21 mouse cellular contexts compared by ENCODE assay signal in the genomic region with DNA sequence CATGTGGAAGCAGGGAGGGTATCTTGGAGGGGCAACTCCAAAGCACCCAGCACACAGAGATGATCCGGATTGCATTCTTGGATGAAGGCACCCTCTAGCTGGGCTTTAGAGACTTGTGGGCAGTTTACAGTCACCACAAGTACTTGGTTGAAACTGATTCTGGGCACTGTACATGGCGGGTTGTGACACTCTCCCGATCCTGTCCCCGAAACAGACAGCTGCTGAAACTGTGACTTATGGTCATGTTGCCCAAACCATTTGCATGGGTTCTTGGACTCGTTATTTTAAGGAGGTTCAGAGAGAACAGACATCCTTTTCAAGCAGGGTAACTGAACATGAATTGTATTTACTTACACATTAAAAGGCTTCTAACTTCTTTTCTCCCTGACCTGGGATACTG. TPM values are rescaled to one million over a fixed set of nuclear protein-coding genes. Genes with fewer than 3 reads are reported as not detected.
DNase-seq lines count a peak whose midpoint lies in the region; ATAC-seq and TF ChIP-seq lines count a peak whose summit lies in the region.
"Had no signal": no experiment of that assay in that cellular context is flagged by ENCODE, and none has a peak within 500 bp of the region (broad histone marks: within the 10 kb centered on the region; RNA-seq: fewer than 3 reads in every experiment).

No protein-coding gene starts in this region.

- no peak for ATAC-seq in forebrain, postnatal 0 days
- ATAC-seq: activated CD4-positive, CD25-positive, alpha-beta regulatory T cell, adult 4 months; CD4-positive, CD25-positive, alpha-beta regulatory T cell, adult 4 months; Patski had no signal

- no peaks in the 10 kb centered on the region for H3K36me3 ChIP-seq in CH12.LX (replicated peaks in 1 of 2; ENCODE audit: control insufficient read depth in 1 of 2, insufficient read depth in 1 of 2, low read length in 1 of 2)
- no peaks in the 10 kb centered on the region for H3K36me3 ChIP-seq in forebrain, postnatal 0 days (ENCODE audit: insufficient read depth)
- H3K36me3 ChIP-seq: G1E had no signal

- H3K9me3 ChIP-seq in CH12.LX (replicated peaks; ENCODE audit: low read length), result no peaks in the 10 kb centered on the region
- no peaks in the 10 kb centered on the region for H3K9me3 ChIP-seq in forebrain, postnatal 0 days (ENCODE audit: low read length)
- H3K9me3 ChIP-seq: G1E had no signal

- peak; percentile 78 for TF ChIP-seq EP300 in CH12.LX (IDR thresholded peaks at IDR 0.05; ENCODE audit: low read length)

- WGBS in forebrain, postnatal 0 days, result 87% methylated on average over 5 of the region's 5 CpGs

- TF ChIP-seq POLR2A in CH12.LX (IDR thresholded peaks at IDR 0.05; ENCODE audit: low read depth, low read length), result no peak

- peaks cover 14 to 26% of the 10 kb centered on the region in 2 experiments for H3K4me1 ChIP-seq in CH12.LX (ENCODE audit: control insufficient read depth in 1 of 2, insufficient read depth in 2 of 2)
- no peaks in the 10 kb centered on the region for H3K4me1 ChIP-seq in forebrain, postnatal 0 days (ENCODE audit: insufficient read depth)

- no peak overlapping the region; the same call in 1 of the 2 replicates for H3K4me2 ChIP-seq in CH12.LX (ENCODE audit: insufficient read depth, low read depth, poor library complexity, severe bottlenecking)
- H3K4me2 ChIP-seq in forebrain, postnatal 0 days (ENCODE audit: low read depth), result no peak overlapping the region

- no peaks in the 10 kb centered on the region for H3K27me3 ChIP-seq in CH12.LX (replicated peaks)
- no peaks in the 10 kb centered on the region for H3K27me3 ChIP-seq in forebrain, postnatal 0 days (ENCODE audit: insufficient read depth, low read length)

- H3K4me3 ChIP-seq in CH12.LX (replicated peaks in 1 of 3; ENCODE audit: low read depth in 2 of 3, low read length in 2 of 3, poor library complexity in 1 of 3), result no peak overlapping the region
- no peak overlapping the region for H3K4me3 ChIP-seq in forebrain, postnatal 0 days (ENCODE audit: low read depth, low read length)

- 0 out of 2 replicates have a peak overlapping the region, but pooled peaks have one; percentile 5 for H3K27ac ChIP-seq in CH12.LX (ENCODE audit: insufficient read depth, low read depth)
- no peak overlapping the region for H3K27ac ChIP-seq in forebrain, postnatal 0 days (ENCODE audit: low read depth, low read length)

- peak overlapping the region; percentile 3; the same call in 1 of the 2 replicates for H3K9ac ChIP-seq in CH12.LX (ENCODE audit: insufficient read depth, low read depth)
- no peak overlapping the region for H3K9ac ChIP-seq in forebrain, postnatal 0 days

- in situ Hi-C loops in CH12.LX (cut with MboI; ENCODE audit: low pct_ligation_motif_present, low pct_unique_long_range_greater_than_20kb, low sequenced_read_pairs), result no loop called here

- peak; percentile 31 for DNase-seq in heart, adult 11 months
- no peak for DNase-seq in heart, adult 8-10 months (ENCODE audit: low spot score)
- DNase-seq in CH12.LX (ENCODE audit: extremely low read depth), result no peak
- DNase-seq in forebrain, postnatal 0 days, result no peak
- DNase-seq: adrenal gland, adult 2 months; adrenal gland, adult 8-10 months; adrenal gland, postnatal 10 days; adrenal gland, postnatal 14 days; adrenal gland, postnatal 25 days; adrenal gland, postnatal 36 days; B cell, adult 2 months; cerebellum, adult 11 months; cerebellum, adult 11-12 months; cerebellum, adult 18-20 months; cerebellum, adult 2 months had no signal

- dilution Hi-C loops in CH12.LX (cut with MboI; ENCODE audit: extremely low pct_ligation_motif_present, extremely low pct_unique_long_range_greater_than_20kb, low sequenced_read_pairs), result no loop called here

- 0 out of 2 replicates have a peak, but pooled peaks cover 2% of the 10 kb centered on the region for H3K79me2 ChIP-seq in CH12.LX (replicated peaks; ENCODE audit: control insufficient read depth, extremely low read depth, insufficient read depth, poor library complexity, severe bottlenecking)

- TF ChIP-seq RAD21 in CH12.LX (IDR thresholded peaks at IDR 0.05; ENCODE audit: low read depth, low read length), result no peak; the same call in 1 of the 2 replicates

- no peak for TF ChIP-seq CTCF in CH12.LX (conservative IDR thresholded peaks at IDR 0.05 in 1 of 2, IDR thresholded peaks at IDR 0.05 in 1 of 2; ENCODE audit: low read depth in 2 of 2, low read length in 2 of 2)
- TF ChIP-seq CTCF in forebrain, postnatal 0 days (IDR thresholded peaks at IDR 0.05; ENCODE audit: low read depth), result no peak

TF ChIP-seq in CH12.LX, 34 proteins besides CTCF, POLR2A, EP300 and RAD21:
- TF ChIP-seq SMC3 (IDR thresholded peaks at IDR 0.05; ENCODE audit: low read depth, low read length) (0 out of 2 replicates have a peak, but pooled peaks have one; percentile 2), IRF4 (IDR thresholded peaks at IDR 0.05; ENCODE audit: low read depth, low read length) (peak; percentile 74), ETS1 (conservative IDR thresholded peaks at IDR 0.05; ENCODE audit: low read depth, low read length) (no peak; the same call in 1 of the 2 replicates), BHLHE40 (IDR thresholded peaks at IDR 0.05; ENCODE audit: low read depth, low read length) (peak; percentile 77), RCOR1 (conservative IDR thresholded peaks at IDR 0.05; ENCODE audit: low read depth, low read length) (peak; percentile 79), MEF2A (IDR thresholded peaks at IDR 0.05; ENCODE audit: borderline replicate concordance, low read depth, low read length) (peak; percentile 55; the same call in 1 of the 2 replicates), ELF1 (IDR thresholded peaks at IDR 0.05; ENCODE audit: low read depth, low read length) (no peak), SIN3A (IDR thresholded peaks at IDR 0.05; ENCODE audit: low read length) (peak; percentile 48; the same call in 1 of the 2 replicates), USF1 (IDR thresholded peaks at IDR 0.05; ENCODE audit: low read depth, low read length) (no peak), UBTF (IDR thresholded peaks at IDR 0.05; ENCODE audit: low read depth, low read length) (no peak), GABPA (IDR thresholded peaks at IDR 0.05; ENCODE audit: insufficient replicate concordance, low read depth, low read length) (no peak), HCFC1 (IDR thresholded peaks at IDR 0.05; ENCODE audit: low read depth, low read length) (no peak), TCF12 (IDR thresholded peaks at IDR 0.05; ENCODE audit: low read depth, low read length) (peak; percentile 71), MAFK (IDR thresholded peaks at IDR 0.05; ENCODE audit: insufficient replicate concordance, low read length) (peak; percentile 84)

RNA-seq across cellular contexts. Expression of gene Entpd1, which starts 44.0 kb away (rescaled TPM):
- 10 to 100 TPM; 17.5 to 21.0 (median 19.8) TPM for total RNA-seq in heart, adult 8-10 months (2022)
- total RNA-seq in CH12.LX (2012; rRNA removed) (21.2 TPM in 2 replicates), CH12.LX (2014; rRNA removed) (14.7 and 15.7 TPM in 2 replicates)
- polyA plus RNA-seq in CH12.LX (2012; ENCODE audit: insufficient read length, low read depth), result 18.6 and 19.5 TPM in 2 replicates
- total RNA-seq in forebrain, postnatal 0 days (2014; rRNA removed), result 6.3 and 12.5 TPM in 2 replicates
- 5.1 and 6.1 TPM in 2 replicates for polyA plus RNA-seq in forebrain, postnatal 0 days (2015; fragmentation: Nextera tagmentation; extraction: Ambion mirVana)
- total RNA-seq: MEL had no signal
- polyA plus RNA-seq: C2C12, G1E had no signal

RNA-seq across cellular contexts. Expression of gene Tctn3, which starts 44.2 kb away (rescaled TPM):
- total RNA-seq in heart, adult 8-10 months (2022), result 1 to 10 TPM; 4.6 to 7.9 (median 6.8) TPM
- total RNA-seq in CH12.LX (2012; rRNA removed) (8.4 and 9.9 TPM in 2 replicates), CH12.LX (2014; rRNA removed) (5.8 and 6.4 TPM in 2 replicates)
- 7.4 and 10.6 TPM in 2 replicates for polyA plus RNA-seq in CH12.LX (2012; ENCODE audit: insufficient read length, low read depth)
- 25.6 and 28.0 TPM in 2 replicates for total RNA-seq in forebrain, postnatal 0 days (2014; rRNA removed)
- polyA plus RNA-seq in forebrain, postnatal 0 days (2015; fragmentation: Nextera tagmentation; extraction: Ambion mirVana), result 12.3 and 15.1 TPM in 2 replicates
